Mouse (Mus musculus): ENCODE results near the gene Dusp22. TPM values are rescaled to one million over a fixed set of nuclear protein-coding genes. Genes with fewer than 3 reads are reported as not detected.

Gene Dusp22
- polyA plus RNA-seq, 1 experiment from 2014 or later: 27.1 TPM

DNA sequence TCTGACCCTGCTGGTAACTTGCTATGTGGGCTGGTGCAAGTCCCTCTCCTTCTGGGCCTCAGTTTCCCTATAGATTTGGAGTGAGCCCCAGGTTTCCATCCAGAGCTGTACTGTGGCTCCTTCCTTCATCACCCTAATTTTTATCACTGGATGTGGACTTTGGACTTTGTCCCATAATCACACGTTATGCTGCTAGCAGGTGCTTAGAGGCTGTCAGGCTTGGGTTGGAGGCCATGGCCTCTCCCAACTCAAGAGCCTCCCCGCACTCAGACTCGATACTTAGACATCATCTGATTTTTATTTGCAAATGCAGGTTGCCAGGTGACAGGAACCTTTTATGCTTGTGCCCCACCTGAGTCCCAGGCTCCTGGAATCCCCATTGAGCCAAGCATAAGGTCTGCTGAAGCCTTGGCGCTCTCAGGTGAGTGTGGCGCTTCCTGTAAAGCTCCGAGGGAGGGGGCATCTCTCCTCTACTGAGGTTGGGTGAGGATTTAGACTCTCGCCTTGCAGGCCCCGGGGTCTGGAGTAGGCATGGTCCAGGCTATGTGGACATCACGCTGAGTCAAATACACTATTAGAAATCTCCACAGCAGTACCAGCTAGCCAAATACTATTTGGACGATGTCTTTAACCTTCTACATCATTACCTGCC, 95.2 kb downstream of the Dusp22 start:
- 61% methylated on average over 10 of the region's 10 CpGs for whole genome bisulfite sequencing
- ATAC-seq (ENCODE audit: insufficient read depth): no peak
- no peak for DNase-seq
- TF ChIP-seq CTCF (IDR thresholded peaks at IDR 0.05; ENCODE audit: low read depth): no peak
- H3K27ac ChIP-seq (ENCODE audit: low read depth): no peak overlapping the region
- no peak overlapping the region for H3K9ac ChIP-seq
- H3K9me3 ChIP-seq (ENCODE audit: low read depth, low read length): no peaks in the 10 kb centered on the region
- H3K4me2 ChIP-seq: no peak overlapping the region
- H3K27me3 ChIP-seq (ENCODE audit: insufficient read depth, low read length): peaks cover 30% of the 10 kb centered on the region
- H3K36me3 ChIP-seq (ENCODE audit: insufficient read depth): no peaks in the 10 kb centered on the region
- H3K4me3 ChIP-seq (ENCODE audit: low read depth, low read length): no peak overlapping the region
- H3K4me1 ChIP-seq (ENCODE audit: insufficient read depth): no peaks in the 10 kb centered on the region

GRCm38 (mm10) chr13:30755577-30755976, 95.8 kb downstream of the Dusp22 start:
- no peak for DNase-seq
- Histone ChIP-seq H3K4me3 (ENCODE audit: low read depth, low read length) (no peak overlapping the region), H3K9me3 (ENCODE audit: low read depth, low read length) (no peaks in the 10 kb centered on the region), H3K27me3 (ENCODE audit: insufficient read depth, low read length) (peaks cover 23% of the 10 kb centered on the region), H3K4me2 (no peak overlapping the region), H3K36me3 (ENCODE audit: insufficient read depth) (no peaks in the 10 kb centered on the region), H3K4me1 (ENCODE audit: insufficient read depth) (no peaks in the 10 kb centered on the region), H3K27ac (ENCODE audit: low read depth) (no peak overlapping the region), H3K9ac (no peak overlapping the region)
- ATAC-seq (ENCODE audit: insufficient read depth): no peak
- 65% methylated on average over 3 of the region's 3 CpGs for WGBS
- TF ChIP-seq CTCF (IDR thresholded peaks at IDR 0.05; ENCODE audit: low read depth): no peak

DNA sequence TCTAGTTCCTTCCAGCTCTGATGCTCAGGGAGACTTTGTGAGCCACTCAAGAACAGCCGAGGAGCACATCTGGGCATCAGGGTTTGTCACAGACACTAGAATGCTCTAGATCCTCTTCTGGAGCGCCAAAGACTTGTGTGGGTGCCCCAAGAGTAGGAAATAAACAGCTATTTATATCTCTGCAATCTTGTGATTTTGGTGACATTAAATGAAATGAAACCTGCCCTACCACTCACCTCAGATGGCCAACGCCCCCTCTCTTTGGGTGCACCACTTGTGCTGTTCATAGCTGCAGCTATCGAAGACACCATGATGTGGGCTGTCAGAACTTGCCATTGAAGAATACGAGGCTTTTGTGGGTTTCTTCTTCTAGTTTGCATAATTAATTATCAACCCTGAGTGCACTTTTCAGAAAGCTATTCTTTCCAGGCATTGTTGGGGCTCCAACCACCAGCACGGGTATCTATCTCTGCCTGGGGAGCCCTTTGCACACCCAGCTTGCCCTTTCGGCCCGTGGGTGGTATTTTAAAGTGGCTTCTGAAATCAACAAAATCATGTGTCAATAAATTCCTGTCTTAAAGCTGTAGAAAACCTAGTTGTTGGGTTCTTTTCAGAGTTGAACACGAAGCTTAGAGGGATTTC, 96.3 kb downstream of the Dusp22 start:
- Histone ChIP-seq H3K4me3 (ENCODE audit: low read depth, low read length) (no peak overlapping the region), H3K4me1 (ENCODE audit: insufficient read depth) (no peaks in the 10 kb centered on the region), H3K27me3 (ENCODE audit: insufficient read depth, low read length) (peaks cover 18% of the 10 kb centered on the region), H3K27ac (ENCODE audit: low read depth) (no peak overlapping the region), H3K9me3 (ENCODE audit: low read depth, low read length) (no peaks in the 10 kb centered on the region), H3K4me2 (no peak overlapping the region), H3K36me3 (ENCODE audit: insufficient read depth) (no peaks in the 10 kb centered on the region), H3K9ac (no peak overlapping the region)
- TF ChIP-seq CTCF (IDR thresholded peaks at IDR 0.05; ENCODE audit: low read depth): no peak
- ATAC-seq (ENCODE audit: insufficient read depth): no peak
- WGBS: 73% methylated on average over 9 of the region's 9 CpGs
- DNase-seq: no peak

GRCm38 (mm10) chr13:30757264-30757900, 97.6 kb downstream of the Dusp22 start:
- TF ChIP-seq CTCF (IDR thresholded peaks at IDR 0.05; ENCODE audit: low read depth): no peak
- WGBS: 76% methylated on average over 14 of the region's 14 CpGs
- no peak for ATAC-seq (ENCODE audit: insufficient read depth)

GRCm38 (mm10) chr13:30758789-30759381, 99.1 kb downstream of the Dusp22 start:
- TF ChIP-seq CTCF (IDR thresholded peaks at IDR 0.05; ENCODE audit: low read depth): no peak

More at GRCm38 (mm10) chr13:30757264-30757900, 97.6 kb downstream of the Dusp22 start:
- Histone ChIP-seq H3K9me3 (ENCODE audit: low read depth, low read length) (no peaks in the 10 kb centered on the region), H3K36me3 (ENCODE audit: insufficient read depth) (no peaks in the 10 kb centered on the region), H3K4me3 (ENCODE audit: low read depth, low read length) (no peak overlapping the region), H3K4me1 (ENCODE audit: insufficient read depth) (no peaks in the 10 kb centered on the region), H3K9ac (no peak overlapping the region), H3K4me2 (no peak overlapping the region), H3K27me3 (ENCODE audit: insufficient read depth, low read length) (0 out of 2 replicates have a peak, but pooled peaks cover 6% of the 10 kb centered on the region), H3K27ac (ENCODE audit: low read depth) (no peak overlapping the region)
- DNase-seq: no peak

DNA sequence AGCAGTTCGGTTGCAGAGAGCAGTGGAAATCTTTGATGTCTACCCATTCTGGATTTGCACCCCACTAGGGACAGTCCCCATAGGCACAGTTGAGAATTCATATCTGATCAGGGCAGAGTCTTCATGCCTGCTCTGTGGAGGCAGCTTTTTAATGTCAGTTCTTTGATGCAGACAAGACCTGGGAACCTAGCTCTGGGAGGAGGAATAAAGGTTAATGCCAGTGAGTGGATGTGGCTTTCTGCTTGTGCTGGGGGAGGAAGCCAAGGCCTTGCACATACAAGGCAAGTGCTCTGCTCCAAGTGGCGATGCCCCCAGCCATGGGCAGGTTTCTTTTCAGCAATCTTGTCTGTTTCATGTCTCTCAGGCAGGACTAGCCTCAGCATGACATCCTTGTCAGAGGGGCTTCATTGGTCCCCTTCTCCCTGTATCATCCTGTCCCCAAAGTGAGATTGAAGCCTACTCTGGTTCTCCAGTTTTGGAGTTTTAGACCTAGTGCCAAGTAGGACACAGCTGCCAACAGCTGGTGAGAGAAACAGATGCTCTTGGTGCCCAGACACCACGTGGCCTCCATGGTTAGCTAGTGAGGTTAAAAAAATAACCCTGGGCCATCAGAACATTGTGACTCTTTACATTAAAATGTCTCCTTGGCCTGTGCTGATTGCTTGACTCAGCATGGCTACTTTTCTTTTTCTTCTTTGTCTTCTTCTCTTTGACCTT, 100.7 kb downstream of the Dusp22 start:
- WGBS: 61% methylated on average over 3 of the region's 3 CpGs
- Histone ChIP-seq H3K4me1 (ENCODE audit: insufficient read depth) (0 out of 2 replicates have a peak, but pooled peaks cover 4% of the 10 kb centered on the region), H3K27me3 (ENCODE audit: insufficient read depth, low read length) (no peaks in the 10 kb centered on the region), H3K4me2 (no peak overlapping the region), H3K4me3 (ENCODE audit: low read depth, low read length) (no peak overlapping the region), H3K9ac (no peak overlapping the region), H3K36me3 (ENCODE audit: insufficient read depth) (no peaks in the 10 kb centered on the region), H3K9me3 (ENCODE audit: low read depth, low read length) (no peaks in the 10 kb centered on the region), H3K27ac (ENCODE audit: low read depth) (no peak overlapping the region)
- TF ChIP-seq CTCF (IDR thresholded peaks at IDR 0.05; ENCODE audit: low read depth): no peak
- ATAC-seq (ENCODE audit: insufficient read depth) (no peak), DNase-seq (no peak)

More at GRCm38 (mm10) chr13:30758789-30759381, 99.1 kb downstream of the Dusp22 start:
- H3K36me3 ChIP-seq (ENCODE audit: insufficient read depth): no peaks in the 10 kb centered on the region
- H3K4me3 ChIP-seq (ENCODE audit: low read depth, low read length): no peak overlapping the region
- DNase-seq: no peak
- no peaks in the 10 kb centered on the region for H3K9me3 ChIP-seq (ENCODE audit: low read depth, low read length)
- H3K9ac ChIP-seq: no peak overlapping the region
- H3K27me3 ChIP-seq (ENCODE audit: insufficient read depth, low read length): no peaks in the 10 kb centered on the region
- no peak overlapping the region for H3K4me2 ChIP-seq
- WGBS: 81% methylated on average over 11 of the region's 11 CpGs
- no peak overlapping the region for H3K27ac ChIP-seq (ENCODE audit: low read depth)
- ATAC-seq (ENCODE audit: insufficient read depth): no peak
- 0 out of 2 replicates have a peak, but pooled peaks cover under 1% of the 10 kb centered on the region for H3K4me1 ChIP-seq (ENCODE audit: insufficient read depth)

Other genes with a start within 250 kb of the Dusp22 start
- 200 and 216 TPM in 2 replicates for gene Uqcrfs1, start 114.6 kb upstream of the Dusp22 start, polyA plus RNA-seq (2014; fragmentation: Nextera tagmentation; extraction: Ambion mirVana)
- 0.09 and 0.12 TPM in 2 replicates for gene Irf4, start 89.2 kb downstream of the Dusp22 start, polyA plus RNA-seq (2014; fragmentation: Nextera tagmentation; extraction: Ambion mirVana)

Measured in lung, embryonic 14.5 days (tissue).